Mouse (Mus musculus): ENCODE measurements around the gene Ect2.

- TF ChIP-seq CTCF (IDR thresholded peaks at IDR 0.05; ENCODE audit: extremely low read depth, insufficient read depth, insufficient read length, insufficient replicate concordance) (no peak), POLR2A (IDR thresholded peaks at IDR 0.05; ENCODE audit: low read depth, low read length) (no peak)
These were observed 42.9 kb upstream of the Ect2 start for GRCm38 (mm10) chr3:27196529-27196928.
